Mouse (Mus musculus) liver, postnatal 0 days (tissue): ENCODE measurements at regions not wholly inside any gene's neighbourhood (a gene's known extent, or its start where the extent isn't known, plus 50 kb on each side); places are given as distances from the start of the nearest gene placed in this dataset.

Source experiments
- ATAC-seq: fragments of 200-750 bp; cut with Nextera tagmentation; 2 replicates; pipeline ENCODE4 v1.8.0; 2017; ENCODE audit warnings: mild to moderate bottlenecking, moderate library complexity
- DNase-seq: peaks from one replicate; pipeline ENCODE4 v3.0.0-alpha.2; 2016
- H3K27ac ChIP-seq: fragments of 300-500 bp; sonication (generic); 2 replicates; pipeline ENCODE4 v1.5.1; 2014; ENCODE audit warnings: antibody characterized with exemption, moderate library complexity, mild to moderate bottlenecking, low read depth
- H3K27me3 ChIP-seq: fragments of 300-500 bp; sonication (generic); 2 replicates; pipeline ENCODE4 v1.6.1; 2014; ENCODE audit warnings: low read length, control low read depth, mixed read lengths; ENCODE audit not compliant: insufficient read depth
- H3K36me3 ChIP-seq: fragments of 300-500 bp; sonication (generic); replicated peaks from 2 replicates; pipeline ENCODE4 v1.6.1; 2014; ENCODE audit warnings: mild to moderate bottlenecking, control low read depth, low read length, moderate library complexity, mixed read lengths; ENCODE audit not compliant: insufficient read depth
- H3K4me1 ChIP-seq: fragments of 300-500 bp; sonication (generic); 2 replicates; pipeline ENCODE4 v1.6.1; 2014; ENCODE audit warnings: antibody characterized with exemption, mild to moderate bottlenecking, control low read depth; ENCODE audit not compliant: insufficient read depth
- H3K4me2 ChIP-seq: fragments of 300-500 bp; sonication (generic); 2 replicates; pipeline ENCODE4 v1.6.1; 2014; ENCODE audit warnings: low read depth, mild to moderate bottlenecking, low read length, moderate library complexity, mixed read lengths
- H3K4me3 ChIP-seq: fragments of 300-500 bp; sonication (generic); 2 replicates; pipeline ENCODE4 v1.5.1; 2014; ENCODE audit warnings: low read depth, low read length
- H3K9ac ChIP-seq: fragments of 300-500 bp; sonication (generic); replicated peaks from 2 replicates; pipeline ENCODE4 v1.6.1; 2014; ENCODE audit warnings: mild to moderate bottlenecking, moderate library complexity
- H3K9me3 ChIP-seq: fragments of 300-500 bp; sonication (generic); 2 replicates; pipeline ENCODE4 v1.6.1; 2016; ENCODE audit warnings: mild to moderate bottlenecking, control low read depth, low read length, mixed read lengths
- CTCF ChIP-seq: sonication (generic); IDR thresholded peaks from 2 replicates; pipeline ENCODE4 v1.5.1; 2016; ENCODE audit warnings: antibody characterized with exemption, low read depth
- EP300 ChIP-seq: IDR thresholded peaks from 2 replicates; pipeline ENCODE4 v1.6.1; 2016; ENCODE audit warnings: antibody characterized with exemption, low read depth, mild to moderate bottlenecking
- WGBS: fragments of 180-500 bp; shearing (Covaris S2); extraction: QIAGEN DNeasy Blood & Tissue Kit; methylation state at CpG from one replicate; pipeline ENCODE4 v1.1.7; 2014; ENCODE audit not compliant: insufficient replicate concordance; 5-methylcytosine and 5-hydroxymethylcytosine counted together

DNA sequence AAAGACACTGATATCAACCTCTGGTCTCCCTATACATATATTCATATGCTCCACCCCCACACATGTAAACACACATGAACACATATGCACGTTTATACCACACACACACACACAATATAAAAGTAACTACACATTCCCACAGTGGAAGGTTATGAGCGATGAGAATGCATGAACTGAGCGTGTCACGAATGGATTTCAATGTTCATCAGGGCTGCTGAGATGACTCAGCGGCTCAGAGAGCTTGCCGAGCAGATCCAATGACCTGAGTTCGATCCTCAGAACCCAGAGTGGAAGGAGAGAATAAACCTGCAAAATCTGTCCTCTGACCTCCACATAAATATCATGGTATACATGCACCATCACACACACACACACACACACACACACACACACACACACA lies 77.3 kb downstream of the Vegfa start:
- Histone ChIP-seq H3K4me1 (peaks cover 8% of the 10 kb centered on the region), H3K27ac (no peak overlapping the region), H3K4me2 (no peak overlapping the region), H3K36me3 (no peaks in the 10 kb centered on the region), H3K4me3 (no peak overlapping the region), H3K9me3 (no peaks in the 10 kb centered on the region), H3K9ac (no peak overlapping the region), H3K27me3 (no peaks in the 10 kb centered on the region)
- WGBS, result 72% methylated on average over 7 of the region's 7 CpGs
- TF ChIP-seq CTCF (no peak), EP300 (no peak)
- no peak for DNase-seq
- ATAC-seq, result no peak

DNA sequence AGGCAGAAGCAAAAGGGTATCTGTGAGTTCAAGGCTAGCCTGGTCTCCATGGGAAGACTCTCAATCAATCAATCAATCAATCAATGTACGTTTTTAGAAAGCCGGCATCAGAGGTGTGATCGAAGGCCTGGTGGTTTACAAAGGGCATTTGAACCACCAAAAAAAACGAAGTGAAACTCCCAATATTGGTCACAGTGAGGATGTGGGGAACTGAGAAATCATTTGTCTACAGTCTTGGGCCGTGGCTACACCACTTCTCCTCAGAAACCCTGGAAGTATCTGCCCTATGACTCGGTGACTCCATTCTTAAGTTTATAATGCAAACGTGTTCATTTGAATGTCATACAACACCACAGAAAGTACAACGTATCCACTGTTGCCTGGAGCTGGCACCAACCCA lies 78.6 kb downstream of the Vegfa start:
- H3K27me3 ChIP-seq, result no peaks in the 10 kb centered on the region
- DNase-seq, result no peak
- 64% methylated on average over 8 of the region's 8 CpGs for WGBS
- H3K36me3 ChIP-seq, result no peaks in the 10 kb centered on the region
- H3K9ac ChIP-seq, result no peak overlapping the region
- peaks cover 11% of the 10 kb centered on the region for H3K4me1 ChIP-seq
- no peak overlapping the region for H3K4me3 ChIP-seq
- H3K9me3 ChIP-seq, result no peaks in the 10 kb centered on the region
- no peak for ATAC-seq
- H3K4me2 ChIP-seq, result no peak overlapping the region
- TF ChIP-seq EP300 (no peak), CTCF (no peak)
- no peak overlapping the region for H3K27ac ChIP-seq

DNA sequence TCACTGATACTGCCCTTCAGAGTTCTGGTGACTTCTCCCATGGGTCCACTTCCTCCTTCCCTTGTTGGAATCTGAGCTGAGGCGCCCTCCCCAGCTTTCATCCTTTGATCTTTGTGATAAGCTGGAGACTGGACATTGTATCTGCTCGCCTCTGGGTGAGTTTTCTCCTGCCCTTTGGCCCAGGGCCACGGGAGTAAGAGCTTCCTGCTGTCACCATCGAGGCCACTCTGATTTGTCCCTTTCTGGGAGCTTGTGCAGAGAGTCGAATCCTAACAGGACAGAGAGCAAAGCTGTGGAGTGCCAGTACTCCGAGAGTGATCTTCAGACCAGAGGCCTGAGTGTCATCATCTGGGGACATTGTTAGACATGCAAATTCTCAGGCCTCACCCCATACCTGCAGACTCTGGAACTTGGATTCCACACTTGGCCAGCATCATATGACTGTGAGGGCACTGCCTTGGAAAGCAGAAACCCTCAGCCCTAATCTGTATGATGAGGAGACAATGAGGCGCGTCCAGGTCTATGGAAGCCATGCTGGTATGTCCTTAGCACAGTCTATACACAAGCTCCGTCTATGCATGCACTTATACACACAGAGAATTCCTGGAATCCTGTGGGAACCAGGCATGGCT lies 81.5 kb downstream of the Vegfa start:
- no peak overlapping the region for H3K27ac ChIP-seq
- ATAC-seq, result no peak
- WGBS, result 48% methylated on average over 9 of the region's 9 CpGs

DNA sequence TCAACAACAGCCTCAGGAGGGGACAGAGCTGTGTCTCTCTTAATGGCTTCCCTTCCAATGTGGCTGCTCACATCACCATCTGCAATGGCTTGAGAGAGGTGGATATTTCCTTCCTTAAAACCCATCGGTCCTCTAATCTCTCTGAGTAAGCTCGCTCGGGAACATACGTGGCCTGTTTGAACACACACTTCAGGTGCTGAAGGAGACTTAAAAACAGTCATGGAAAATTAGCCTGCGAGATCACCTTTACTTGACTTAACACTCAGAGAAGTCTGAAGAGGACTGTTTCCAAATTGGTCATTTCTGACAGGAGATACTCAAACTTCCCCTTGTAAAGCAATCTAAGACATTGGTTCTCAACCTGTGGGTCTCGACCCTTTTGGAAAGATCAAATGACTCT lies 83.0 kb downstream of the Vegfa start:
- WGBS, result 69% methylated on average over 6 of the region's 6 CpGs
- H3K36me3 ChIP-seq, result no peaks in the 10 kb centered on the region

More for the DNA sequence above, 81.5 kb downstream of the Vegfa start:
- no peaks in the 10 kb centered on the region for H3K36me3 ChIP-seq
- no peak overlapping the region for H3K4me3 ChIP-seq
- H3K9ac ChIP-seq, result no peak overlapping the region
- peak; percentile 27 for DNase-seq
- no peaks in the 10 kb centered on the region for H3K27me3 ChIP-seq
- TF ChIP-seq CTCF (no peak), EP300 (no peak)
- H3K9me3 ChIP-seq, result no peaks in the 10 kb centered on the region
- H3K4me2 ChIP-seq, result no peak overlapping the region
- peaks cover 6% of the 10 kb centered on the region for H3K4me1 ChIP-seq

DNA sequence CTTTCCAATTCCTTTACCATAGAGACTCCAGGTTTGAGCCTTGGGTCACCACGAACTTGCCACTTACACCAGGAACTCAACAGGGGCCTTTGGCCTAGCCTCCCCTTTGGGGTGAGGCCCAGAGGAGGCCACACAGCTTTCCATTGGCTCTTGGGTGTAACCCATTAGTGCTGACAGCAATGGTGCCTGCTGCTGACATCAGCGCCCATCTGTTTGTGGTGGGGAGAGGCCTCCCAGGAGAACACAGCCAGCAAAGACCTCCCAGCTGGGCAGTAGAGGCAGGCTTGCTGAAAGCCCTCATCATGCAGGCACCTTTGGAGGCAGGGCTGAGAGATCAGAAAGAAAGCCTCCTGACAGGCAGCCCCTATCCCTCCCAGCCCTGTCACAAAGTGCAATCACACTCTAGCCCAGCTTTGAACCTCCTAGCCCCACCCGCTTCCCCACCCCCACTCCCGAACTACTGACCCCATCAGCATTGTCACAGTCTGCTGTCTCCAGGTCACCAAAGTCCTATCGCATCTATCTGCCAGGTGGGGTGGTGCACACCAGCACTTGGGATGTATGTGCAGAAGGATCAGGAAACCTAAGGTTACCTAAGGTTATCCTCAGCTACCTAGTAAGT lies 83.7 kb downstream of the Vegfa start:
- TF ChIP-seq CTCF (no peak), EP300 (no peak)
- no peak overlapping the region for H3K4me2 ChIP-seq
- DNase-seq, result no peak
- no peak overlapping the region for H3K4me3 ChIP-seq
- ATAC-seq, result no peak
- no peaks in the 10 kb centered on the region for H3K27me3 ChIP-seq
- WGBS, result 48% methylated on average over 5 of the region's 5 CpGs
- no peak overlapping the region for H3K9ac ChIP-seq
- peaks cover 6% of the 10 kb centered on the region for H3K4me1 ChIP-seq
- H3K36me3 ChIP-seq, result no peaks in the 10 kb centered on the region
- H3K9me3 ChIP-seq, result no peaks in the 10 kb centered on the region
- H3K27ac ChIP-seq, result no peak overlapping the region

More for the DNA sequence above, 83.0 kb downstream of the Vegfa start:
- Histone ChIP-seq H3K27ac (no peak overlapping the region), H3K27me3 (no peaks in the 10 kb centered on the region), H3K9me3 (no peaks in the 10 kb centered on the region), H3K4me2 (no peak overlapping the region), H3K9ac (no peak overlapping the region), H3K4me1 (peaks cover 6% of the 10 kb centered on the region), H3K4me3 (no peak overlapping the region)
- ATAC-seq (no peak), DNase-seq (no peak)
- TF ChIP-seq CTCF, result no peak
- no peak for TF ChIP-seq EP300

DNA sequence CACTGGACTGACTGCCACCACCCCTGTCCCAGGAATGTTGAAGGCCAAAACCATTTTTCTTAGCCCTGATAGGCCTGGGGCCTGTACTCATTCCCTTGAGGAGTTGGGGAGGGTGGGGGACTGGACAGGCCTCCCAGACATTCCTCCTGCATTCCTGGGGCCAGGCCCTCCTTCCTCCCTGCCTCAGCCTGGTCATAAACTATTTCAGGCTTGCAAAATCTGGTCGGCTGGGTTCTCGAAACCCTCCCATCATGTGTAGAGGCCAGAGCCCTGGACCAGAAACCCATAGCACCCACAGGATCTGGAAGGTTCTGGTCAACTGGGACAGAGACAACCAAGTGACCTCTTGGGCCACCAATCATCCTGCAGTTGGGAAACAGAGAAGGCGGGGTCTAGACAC lies 87.2 kb downstream of the Vegfa start:
- DNase-seq, result no peak
- Histone ChIP-seq H3K36me3 (no peaks in the 10 kb centered on the region), H3K9ac (no peak overlapping the region), H3K27me3 (no peaks in the 10 kb centered on the region), H3K4me2 (no peak overlapping the region), H3K4me1 (peaks cover 4% of the 10 kb centered on the region), H3K9me3 (no peaks in the 10 kb centered on the region), H3K27ac (no peak overlapping the region), H3K4me3 (no peak overlapping the region)
- no peak for ATAC-seq
- WGBS, result 64% methylated on average over 3 of the region's 3 CpGs
- TF ChIP-seq CTCF (no peak), EP300 (no peak)
